Mouse (Mus musculus) brain, embryonic 14.5 days (tissue): ENCODE data around the gene Raly. TPM values are rescaled to one million over a fixed set of nuclear protein-coding genes. Genes with fewer than 3 reads are reported as not detected.

Experiments used
- DNase-seq: peaks from one replicate; pipeline ENCODE4 v3.0.0-alpha.2; 2011; ENCODE audit warnings: low read depth
- CTCF ChIP-seq: fragments of 200-500 bp; IDR thresholded peaks from 2 replicates; pipeline ENCODE4 v1.5.1; 2012; ENCODE audit warnings: inconsistent platforms, mild to moderate bottlenecking, moderate library complexity, borderline replicate concordance; ENCODE audit not compliant: insufficient read depth, insufficient read length; ENCODE audit errors: extremely low read depth
- POLR2A ChIP-seq: fragments of 200-500 bp; IDR thresholded peaks from 2 replicates; pipeline ENCODE4 v1.6.1; 2012; ENCODE audit warnings: mild to moderate bottlenecking, inconsistent platforms, borderline replicate concordance; ENCODE audit not compliant: poor library complexity, insufficient read depth, insufficient read length, severe bottlenecking; ENCODE audit errors: extremely low read depth
- polyA plus RNA-seq: library from polyadenylated mRNA; depleted of rRNA; stranded (reverse); fragments of >200 nt; gene quantifications from 2 replicates; pipeline ENCODE4 v1.2.3, GENCODE M21; 2012

The Raly gene
- polyA plus RNA-seq, 1 experiment = 253 TPM

DNA sequence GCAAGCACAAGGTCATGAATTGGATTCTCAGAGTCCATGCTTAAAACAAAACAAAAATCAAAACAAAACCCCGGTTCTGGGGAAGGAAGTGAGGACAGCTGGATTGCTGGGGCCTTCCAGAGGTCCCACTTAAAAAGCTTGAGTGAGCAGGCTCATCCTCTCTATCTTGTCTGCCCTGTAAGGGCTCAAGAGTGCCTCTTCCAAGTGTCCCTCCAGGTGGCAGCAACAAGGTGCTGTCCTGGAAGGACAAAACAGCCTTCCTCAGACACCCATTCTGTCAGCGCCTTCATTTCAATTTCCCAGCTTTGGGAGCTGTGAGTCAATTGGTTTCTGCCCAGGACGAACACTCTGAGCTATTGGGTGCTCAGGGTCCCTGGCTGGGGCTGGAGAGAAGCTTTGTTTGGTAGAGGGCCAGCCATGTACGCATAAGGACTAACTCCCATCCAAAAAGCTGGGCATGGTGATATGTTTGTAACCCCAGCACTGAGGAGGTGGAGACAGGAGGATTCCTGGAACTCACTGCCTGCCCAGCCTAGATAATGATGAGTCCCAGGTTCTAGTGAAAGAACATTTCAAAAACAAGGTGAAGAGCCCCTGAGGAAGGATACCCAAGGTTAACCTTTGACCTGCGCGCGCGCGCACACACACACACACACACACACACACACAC lies 25.9 kb upstream of the Raly start:
- no peak for TF ChIP-seq CTCF
- TF ChIP-seq POLR2A = no peak
- no peak for DNase-seq

DNA sequence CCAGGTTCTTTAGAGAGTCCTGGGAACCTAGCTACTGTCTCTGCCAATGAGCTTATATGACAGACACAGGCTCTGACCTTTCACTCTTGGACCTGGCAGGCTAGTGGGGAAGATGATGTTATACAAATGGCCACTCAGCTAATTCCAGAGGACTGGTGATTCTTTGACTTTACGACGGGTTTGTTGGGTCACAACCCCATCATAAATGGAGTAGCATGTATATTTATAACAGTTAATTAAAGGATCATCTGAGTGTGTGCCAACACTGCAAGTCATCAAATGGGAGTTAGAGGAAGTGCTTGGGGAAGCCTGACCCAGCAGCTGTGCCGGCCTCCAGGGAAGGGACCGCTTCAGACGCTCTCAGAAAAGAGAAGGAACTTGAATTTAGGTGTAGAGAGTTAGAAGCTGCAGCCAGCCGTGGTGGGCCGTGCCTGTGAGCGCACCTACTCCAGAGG lies 25.3 kb upstream of the Raly start:
- TF ChIP-seq CTCF = no peak
- TF ChIP-seq POLR2A = no peak
- DNase-seq = no peak

- TF ChIP-seq CTCF = no peak
- no peak for TF ChIP-seq POLR2A
- DNase-seq = no peak
Observed at GRCm38 (mm10) chr2:154767051-154767450, 23.8 kb upstream of the Raly start.

- DNase-seq = no peak
- TF ChIP-seq CTCF (no peak), POLR2A (no peak)
Observed at GRCm38 (mm10) chr2:154769930-154770329, 21.0 kb upstream of the Raly start, which contains the start of gene Gm14214. Gene Gm14214, minus strand, starts transcription at chr2:154770030.

GRCm38 (mm10) chr2:154771604-154772003 lies 19.3 kb upstream of the Raly start:
- DNase-seq = no peak
- no peak for TF ChIP-seq CTCF

DNA sequence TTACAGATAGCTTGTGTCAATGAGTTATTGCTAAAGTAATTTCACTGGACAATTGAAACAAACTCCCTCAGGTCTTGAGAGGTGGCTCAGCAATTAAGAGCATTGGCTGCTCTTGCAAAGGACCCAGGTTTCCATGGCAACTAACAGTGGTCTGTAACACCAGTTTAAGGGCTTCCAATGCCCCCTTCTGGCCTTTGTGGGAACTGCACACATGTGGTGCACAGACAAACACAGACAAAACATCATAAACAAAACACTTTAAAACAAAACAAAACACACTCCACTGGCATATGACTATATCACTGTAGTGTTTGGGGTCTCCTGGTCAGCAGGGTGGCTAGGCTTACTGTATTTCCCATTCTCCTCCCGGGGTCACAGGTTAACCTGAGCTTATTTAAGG lies 16.9 kb upstream of the Raly start:
- peak; percentile 65 for DNase-seq
- TF ChIP-seq CTCF (peak; percentile 46; the same call in 1 of the 2 replicates), POLR2A (no peak)

DNA sequence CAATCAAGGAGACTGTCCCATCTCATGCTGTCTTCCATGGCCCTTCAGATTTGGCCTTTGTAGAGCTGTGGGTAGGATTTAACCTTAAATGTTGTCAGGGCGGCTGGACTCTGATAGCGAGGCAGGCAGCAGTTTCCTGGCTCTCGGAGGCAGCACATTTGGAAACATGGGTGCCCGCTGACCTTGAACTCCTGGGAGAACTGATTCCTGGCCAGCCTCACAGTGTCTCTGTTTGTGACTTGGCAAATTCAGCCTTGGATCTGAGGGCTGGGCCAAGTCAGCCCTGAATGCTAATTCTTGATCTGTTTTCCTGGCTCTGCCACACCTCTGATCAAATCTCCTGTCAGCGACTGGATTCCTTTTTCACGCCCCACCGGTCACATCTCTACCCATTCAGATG lies 14.4 kb upstream of the Raly start:
- TF ChIP-seq CTCF (no peak), POLR2A (no peak)
- DNase-seq = no peak

- TF ChIP-seq CTCF (no peak), POLR2A (no peak)
Observed at GRCm38 (mm10) chr2:154779648-154780047, 11.2 kb upstream of the Raly start.

DNA sequence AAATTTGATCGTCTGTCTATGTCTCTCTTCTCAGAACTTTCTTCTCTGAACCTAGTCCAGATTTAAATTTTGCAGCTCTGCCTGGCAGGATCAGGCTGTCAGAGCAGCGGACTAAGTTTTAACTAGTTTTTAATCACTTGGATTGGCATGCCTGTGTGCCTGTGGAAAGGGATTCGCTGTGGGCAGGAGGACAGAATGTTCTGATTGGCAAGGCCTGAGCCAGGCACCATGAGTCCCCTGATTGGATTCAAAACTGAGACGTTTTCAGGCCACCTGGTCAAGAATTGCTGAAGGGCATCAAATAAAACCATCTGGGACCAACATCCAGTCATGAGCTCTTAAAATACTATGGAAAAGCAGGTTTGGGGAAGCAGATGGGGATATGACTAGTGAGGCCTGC lies 8.5 kb upstream of the Raly start:
- TF ChIP-seq CTCF = no peak
- TF ChIP-seq POLR2A = no peak
- no peak for DNase-seq

More at GRCm38 (mm10) chr2:154779648-154780047, 11.2 kb upstream of the Raly start:
- DNase-seq = no peak

GRCm38 (mm10) chr2:154782856-154783650 lies 7.8 kb upstream of the Raly start:
- TF ChIP-seq POLR2A (no peak), CTCF (no peak)
- peak; percentile 59 for DNase-seq

GRCm38 (mm10) chr2:154785284-154785683 lies 5.6 kb upstream of the Raly start:
- TF ChIP-seq CTCF (no peak), POLR2A (no peak)

GRCm38 (mm10) chr2:154786187-154786586 lies 4.7 kb upstream of the Raly start:
- TF ChIP-seq CTCF = no peak
- no peak for TF ChIP-seq POLR2A
- DNase-seq = no peak

More at GRCm38 (mm10) chr2:154785284-154785683, 5.6 kb upstream of the Raly start:
- DNase-seq = peak; percentile 49

GRCm38 (mm10) chr2:154786776-154787175 lies 4.1 kb upstream of the Raly start:
- no peak for TF ChIP-seq CTCF
- TF ChIP-seq POLR2A = no peak
- DNase-seq = peak; percentile 42
